Mouse (Mus musculus) frontal cortex, adult 2 months (tissue): Measurements from ENCODE around the gene Evc. TPM values are rescaled to one million over a fixed set of nuclear protein-coding genes. Genes with fewer than 3 reads are reported as not detected.

Experiments
- DNase-seq, 2 experiments: peaks; one replicate each; pipeline ENCODE4 v3.0.0; 2022; ENCODE audit warnings: low spot score in 1 of 2; ENCODE audit errors: extremely low spot score in 1 of 2
- polyA plus RNA-seq: library from polyadenylated mRNA; depleted of rRNA; stranded (reverse); fragments of >200 nt; gene quantifications from 2 replicates; pipeline ENCODE4 v1.2.3, GENCODE M21; 2012; rRNA removed

The Evc gene
- polyA plus RNA-seq, 1 experiment, result 14.0 TPM

- DNase-seq, result peak in 1 of 2 experiments; percentile 42
These were observed 93.4 kb downstream of the Evc start for GRCm38 (mm10) chr5:37243169-37243886.

- DNase-seq, result no peak
These were observed 94.1 kb downstream of the Evc start for GRCm38 (mm10) chr5:37242360-37243168.

GRCm38 (mm10) chr5:37241651-37242151, 95.0 kb downstream of the Evc start, which contains the start of gene Crmp1:
Crmp1 (plus strand) TSS chr5:37241940.
- peak; percentile 71 to 87 for DNase-seq

- DNase-seq, result no peak
These were observed 95.5 kb downstream of the Evc start for GRCm38 (mm10) chr5:37241224-37241623.

- DNase-seq, result no peak
These were observed 96.1 kb downstream of the Evc start for GRCm38 (mm10) chr5:37240550-37240949.

Other genes starting within 250 kb of the Evc start
- 289 and 299 TPM in 2 replicates for gene Crmp1, start 95.0 kb downstream of the Evc start, polyA plus RNA-seq
- gene Evc2, start 1.6 kb upstream of the Evc start, polyA plus RNA-seq, result 17.6 and 18.3 TPM in 2 replicates